Mouse (Mus musculus) stomach, postnatal 0 days (tissue): ENCODE data around the gene Sfxn5. TPM values are rescaled to one million over a fixed set of nuclear protein-coding genes. Genes with fewer than 3 reads are reported as not detected.

ENCODE experiments used
- ATAC-seq: fragments of 200-750 bp; cut with Nextera tagmentation; 2 replicates; pipeline ENCODE4 v1.8.0; 2017; ENCODE audit not compliant: low FRiP score, low TSS enrichment
- DNase-seq: peaks from one replicate; pipeline ENCODE4 v3.0.0-alpha.2; 2016; ENCODE audit warnings: low spot score
- H3K27ac ChIP-seq: fragments of 300-500 bp; sonication (generic); replicated peaks from 2 replicates; pipeline ENCODE4 v1.5.1; 2014; ENCODE audit warnings: mild to moderate bottlenecking, control low read depth
- H3K27me3 ChIP-seq: fragments of 300-500 bp; sonication (generic); 2 replicates; pipeline ENCODE4 v1.6.1; 2014; ENCODE audit warnings: low read length; ENCODE audit not compliant: control insufficient read depth, insufficient read depth
- H3K36me3 ChIP-seq: fragments of 300-500 bp; sonication (generic); 2 replicates; pipeline ENCODE4 v1.6.1; 2014; ENCODE audit warnings: low read length, mixed read lengths; ENCODE audit not compliant: control insufficient read depth, insufficient read depth
- H3K4me1 ChIP-seq: fragments of 300-500 bp; sonication (generic); replicated peaks from 2 replicates; pipeline ENCODE4 v1.6.1; 2014; ENCODE audit warnings: antibody characterized with exemption; ENCODE audit not compliant: control insufficient read depth, insufficient read depth
- H3K4me2 ChIP-seq: fragments of 300-500 bp; sonication (generic); replicated peaks from 2 replicates; pipeline ENCODE4 v1.6.1; 2014; ENCODE audit warnings: low read depth, mild to moderate bottlenecking, control low read depth, moderate library complexity
- H3K4me3 ChIP-seq: fragments of 300-500 bp; sonication (generic); 2 replicates; pipeline ENCODE4 v1.5.1; 2014; ENCODE audit warnings: low read depth, low read length, control low read depth
- H3K9ac ChIP-seq: fragments of 300-500 bp; sonication (generic); 2 replicates; pipeline ENCODE4 v1.6.1; 2014; ENCODE audit warnings: mild to moderate bottlenecking, low read length, control low read depth, mixed read lengths
- H3K9me3 ChIP-seq: fragments of 300-500 bp; sonication (generic); 2 replicates; pipeline ENCODE4 v1.6.1; 2016; ENCODE audit warnings: low read length; ENCODE audit not compliant: control insufficient read depth
- CTCF ChIP-seq: IDR thresholded peaks from 2 replicates; pipeline ENCODE4 v1.5.1; 2016; ENCODE audit warnings: antibody characterized with exemption, low read depth, mild to moderate bottlenecking, moderate library complexity
- EP300 ChIP-seq: optimal IDR thresholded peaks from 2 replicates; pipeline ENCODE3; 2016; ENCODE audit warnings: antibody characterized with exemption
- WGBS: fragments of 180-500 bp; shearing (Covaris S2); extraction: QIAGEN DNeasy Blood & Tissue Kit; methylation state at CpG from one replicate; pipeline ENCODE4 v1.1.7; 2014; 5-methylcytosine and 5-hydroxymethylcytosine counted together
- polyA plus RNA-seq: library from polyadenylated mRNA; unstranded; fragments of >200 nt; fragmentation: Nextera tagmentation; extraction: Ambion mirVana; gene quantifications from 2 replicates; pipeline ENCODE4 v1.2.1, GENCODE M21; 2015

Gene Sfxn5
- polyA plus RNA-seq, 1 experiment from 2014 or later, result 8.4 TPM

DNA sequence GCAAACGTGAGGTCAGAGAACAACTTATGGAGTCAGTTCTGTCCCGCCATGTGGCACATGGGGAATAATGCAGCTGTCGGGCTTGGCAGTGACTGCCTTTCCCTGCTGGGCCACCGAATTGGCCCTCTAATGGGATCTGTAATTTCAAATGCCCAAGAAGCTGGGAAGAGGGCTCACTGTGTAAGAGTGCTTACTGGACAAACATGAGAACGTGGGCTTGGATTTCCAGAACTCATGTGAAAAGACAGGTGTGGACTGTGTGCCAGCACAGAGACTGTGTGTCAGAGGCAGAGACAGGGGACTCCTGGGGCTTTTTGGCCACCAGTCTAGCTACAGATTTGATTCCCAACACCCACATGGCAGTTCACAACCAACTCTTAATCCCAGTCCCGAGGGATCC, 21.5 kb upstream of the Sfxn5 start:
- H3K27ac ChIP-seq, result no peak overlapping the region
- WGBS, result 69% methylated on average over 6 of the region's 6 CpGs
- H3K9ac ChIP-seq, result no peak overlapping the region
- ATAC-seq, result no peak
- TF ChIP-seq EP300, result no peak
- H3K9me3 ChIP-seq, result no peaks in the 10 kb centered on the region
- no peaks in the 10 kb centered on the region for H3K27me3 ChIP-seq
- DNase-seq, result no peak
- no peak overlapping the region for H3K4me2 ChIP-seq
- no peak overlapping the region for H3K4me3 ChIP-seq
- no peaks in the 10 kb centered on the region for H3K36me3 ChIP-seq
- H3K4me1 ChIP-seq, result no peaks in the 10 kb centered on the region

DNA sequence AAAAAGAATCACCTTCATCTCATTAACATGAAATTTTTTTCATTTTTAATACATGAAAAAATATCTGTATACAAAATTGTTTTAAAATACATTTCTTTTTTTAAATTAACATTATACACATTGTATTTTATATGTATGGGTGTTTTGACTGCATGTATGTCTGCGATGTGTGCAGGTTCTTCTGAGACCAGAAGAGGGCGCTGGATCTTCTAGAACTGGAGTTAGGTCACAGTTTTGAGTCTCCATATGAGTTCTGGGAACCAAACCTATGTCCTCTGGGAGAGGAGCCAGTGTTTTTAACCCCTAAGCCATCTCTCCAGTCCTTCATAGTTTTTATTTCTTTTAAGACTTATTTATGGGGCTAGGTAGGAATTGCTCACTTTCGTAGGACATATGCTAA, 20.5 kb upstream of the Sfxn5 start:
- Histone ChIP-seq H3K27ac (no peak overlapping the region), H3K9ac (no peak overlapping the region), H3K4me3 (no peak overlapping the region), H3K4me1 (no peaks in the 10 kb centered on the region), H3K36me3 (no peaks in the 10 kb centered on the region), H3K4me2 (no peak overlapping the region), H3K27me3 (no peaks in the 10 kb centered on the region), H3K9me3 (no peaks in the 10 kb centered on the region)
- TF ChIP-seq EP300, result no peak
- TF ChIP-seq CTCF, result peak; percentile 46
- no peak for DNase-seq
- no peak for ATAC-seq
- WGBS, result 72% methylated on average over 3 of the region's 3 CpGs

- WGBS, result 97% methylated on average over 1 of the region's 1 CpGs
- ATAC-seq (no peak), DNase-seq (no peak)
- TF ChIP-seq EP300 (no peak), CTCF (no peak)
- no peaks in the 10 kb centered on the region for H3K9me3 ChIP-seq
- H3K4me2 ChIP-seq, result no peak overlapping the region
- no peaks in the 10 kb centered on the region for H3K4me1 ChIP-seq
- H3K27me3 ChIP-seq, result no peaks in the 10 kb centered on the region
- H3K27ac ChIP-seq, result no peak overlapping the region
- peaks cover 3% of the 10 kb centered on the region; the same call in 1 of the 2 replicates for H3K36me3 ChIP-seq
- H3K9ac ChIP-seq, result no peak overlapping the region
- H3K4me3 ChIP-seq, result no peak overlapping the region
These were observed 16.9 kb upstream of the Sfxn5 start for GRCm38 (mm10) chr6:85350157-85350556.

GRCm38 (mm10) chr6:85349246-85349645, 16.0 kb upstream of the Sfxn5 start:
- no peak overlapping the region for H3K9ac ChIP-seq
- no peak overlapping the region for H3K27ac ChIP-seq
- no peak for TF ChIP-seq EP300
- no peak for TF ChIP-seq CTCF
- H3K4me3 ChIP-seq, result no peak overlapping the region
- H3K27me3 ChIP-seq, result no peaks in the 10 kb centered on the region
- ATAC-seq, result peak; percentile 60
- peaks cover 3% of the 10 kb centered on the region; the same call in 1 of the 2 replicates for H3K36me3 ChIP-seq
- peak; percentile 42 for DNase-seq
- H3K9me3 ChIP-seq, result no peaks in the 10 kb centered on the region
- no peak overlapping the region for H3K4me2 ChIP-seq
- WGBS, result 37% methylated on average over 7 of the region's 7 CpGs
- no peaks in the 10 kb centered on the region for H3K4me1 ChIP-seq

DNA sequence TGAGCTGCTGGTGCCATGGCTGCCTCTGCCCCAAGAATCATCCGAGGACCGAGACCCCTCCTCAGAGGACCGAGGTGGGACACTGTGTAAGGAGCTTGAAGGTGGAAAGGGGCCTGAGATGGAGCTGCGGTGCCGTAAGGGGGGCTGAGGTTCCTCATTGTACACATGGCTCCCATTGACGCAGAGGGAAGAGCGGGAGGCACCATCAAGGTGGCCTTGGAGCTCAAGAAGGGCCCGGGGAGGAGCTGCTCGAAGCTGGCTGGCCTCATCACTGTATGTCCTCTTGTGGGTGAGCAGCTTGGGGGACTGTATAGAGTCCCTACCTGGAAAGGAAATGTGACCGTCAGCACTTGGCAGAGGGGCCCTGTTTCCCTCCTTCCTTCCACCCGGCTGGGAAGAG, 14.9 kb upstream of the Sfxn5 start:
- peaks cover 3% of the 10 kb centered on the region; the same call in 1 of the 2 replicates for H3K36me3 ChIP-seq
- ATAC-seq (no peak), DNase-seq (no peak)
- TF ChIP-seq CTCF (no peak), EP300 (no peak)
- no peaks in the 10 kb centered on the region for H3K27me3 ChIP-seq
- no peaks in the 10 kb centered on the region for H3K4me1 ChIP-seq
- H3K9ac ChIP-seq, result no peak overlapping the region
- no peaks in the 10 kb centered on the region for H3K9me3 ChIP-seq
- H3K4me3 ChIP-seq, result no peak overlapping the region
- H3K27ac ChIP-seq, result no peak overlapping the region
- H3K4me2 ChIP-seq, result no peak overlapping the region
- WGBS, result 78% methylated on average over 11 of the region's 11 CpGs

DNA sequence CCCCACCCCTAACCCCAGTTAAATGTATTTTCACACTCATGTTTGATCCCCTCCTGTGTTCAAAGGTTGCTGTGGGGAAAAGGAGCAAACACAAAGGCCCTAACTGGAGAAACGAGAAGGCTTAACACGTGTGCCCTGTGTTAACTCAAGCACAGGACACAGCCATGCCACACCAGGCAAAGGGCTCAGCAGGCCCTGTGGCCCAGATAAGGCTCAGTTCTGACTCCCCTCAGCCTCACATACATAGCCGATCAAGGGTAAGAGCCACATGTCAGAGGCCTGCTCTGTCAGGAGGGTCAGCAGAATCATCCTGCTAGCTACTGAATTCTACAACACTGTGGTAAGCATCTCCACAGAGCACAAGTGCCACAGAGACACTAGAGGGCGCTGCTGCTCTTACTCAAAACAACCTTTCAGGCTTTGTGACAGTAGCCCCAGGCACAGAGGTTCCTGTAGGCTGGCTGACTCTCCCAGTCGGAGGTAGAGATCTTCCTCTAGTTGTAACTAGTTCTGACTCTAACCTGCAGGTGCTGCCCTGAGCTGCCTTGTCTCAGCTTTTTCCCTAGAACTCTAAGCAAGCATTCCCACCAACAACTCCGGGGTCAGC, 12.9 kb upstream of the Sfxn5 start:
- 41% methylated on average over 6 of the region's 6 CpGs for WGBS

More for the DNA sequence above, 12.9 kb upstream of the Sfxn5 start:
- Histone ChIP-seq H3K4me1 (no peaks in the 10 kb centered on the region), H3K27me3 (no peaks in the 10 kb centered on the region), H3K9me3 (no peaks in the 10 kb centered on the region), H3K36me3 (peaks cover 3% of the 10 kb centered on the region; the same call in 1 of the 2 replicates), H3K4me3 (no peak overlapping the region), H3K4me2 (no peak overlapping the region), H3K27ac (no peak overlapping the region), H3K9ac (no peak overlapping the region)
- DNase-seq (peak; percentile 87), ATAC-seq (peak; percentile 75)
- TF ChIP-seq EP300, result no peak
- peak; percentile 98 for TF ChIP-seq CTCF
